Mouse (Mus musculus): ENCODE measurements at regions not wholly inside any gene's neighbourhood (a gene's known extent, or its start where the extent isn't known, plus 50 kb on each side); places are given as distances from the start of the nearest gene placed in this dataset.

DNA sequence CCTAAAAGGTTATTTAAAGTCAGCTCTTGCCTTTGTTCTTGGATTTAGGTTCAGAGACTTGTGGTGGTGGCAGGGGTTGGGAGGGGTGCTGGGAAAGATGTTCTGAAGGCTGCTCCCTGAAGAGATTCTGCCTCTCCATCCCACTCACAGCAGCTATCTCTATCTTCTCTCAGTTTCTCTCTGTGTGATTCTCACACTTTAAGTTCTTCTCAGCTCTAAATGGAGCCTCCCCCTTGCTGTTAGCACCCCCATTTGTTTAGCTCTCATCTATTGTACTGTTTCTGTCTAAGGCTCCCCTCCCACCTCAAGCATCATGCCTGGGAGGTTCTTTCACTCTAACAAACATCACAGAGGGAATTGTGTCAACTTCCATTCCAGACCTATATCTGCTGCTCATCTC, 75.7 kb downstream of the Gm11733 start:
- no peak for TF ChIP-seq POLR2A (IDR thresholded peaks at IDR 0.05; ENCODE audit: low read depth, low read length)
- TF ChIP-seq CTCF (IDR thresholded peaks at IDR 0.05; ENCODE audit: borderline replicate concordance, insufficient read depth, low read length) = no peak
- H3K4me1 ChIP-seq (ENCODE audit: control insufficient read depth, insufficient read depth, low read length) = no peaks in the 10 kb centered on the region
- no peak overlapping the region for H3K27ac ChIP-seq (ENCODE audit: insufficient read depth, low read length)
- H3K4me3 ChIP-seq (ENCODE audit: insufficient read depth, low read length) = no peak overlapping the region

DNA sequence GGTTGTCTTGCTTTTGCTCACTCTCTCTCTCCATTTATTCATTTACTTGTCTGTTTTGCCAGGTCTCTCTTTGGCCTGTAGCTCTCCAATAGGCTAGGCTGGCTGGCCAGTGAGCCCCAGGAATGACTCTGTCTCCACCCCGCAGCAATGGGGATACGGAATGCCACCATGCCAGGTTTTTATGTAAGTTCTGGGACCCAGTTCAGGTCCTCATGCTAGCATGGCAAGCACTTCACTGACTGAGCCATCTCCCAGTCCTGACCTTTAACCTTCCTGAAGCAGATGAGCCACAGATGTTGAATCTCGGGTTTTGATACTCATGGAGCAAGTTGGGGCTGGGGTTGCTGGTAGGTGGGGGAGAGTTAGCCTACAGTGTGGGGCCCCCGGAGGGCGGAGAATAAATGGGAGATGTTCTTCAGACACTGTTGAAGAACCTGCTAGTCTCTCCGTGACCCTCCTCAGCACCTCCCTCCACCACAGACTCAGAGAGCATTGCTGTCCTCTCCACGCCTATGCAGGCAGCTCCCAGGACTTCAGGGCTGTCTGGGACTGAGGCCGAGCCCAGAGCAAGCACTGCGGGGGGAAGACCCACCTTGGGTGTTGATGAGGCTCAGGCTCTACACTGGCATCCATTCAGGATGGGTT, 83.9 kb downstream of the Gm11733 start:
- Histone ChIP-seq H3K4me3 (ENCODE audit: insufficient read depth, low read length) (no peak overlapping the region), H3K27ac (ENCODE audit: insufficient read depth, low read length) (peak overlapping the region; percentile 69), H3K4me1 (ENCODE audit: control insufficient read depth, insufficient read depth, low read length) (peaks cover 9% of the 10 kb centered on the region)
- TF ChIP-seq POLR2A (IDR thresholded peaks at IDR 0.05; ENCODE audit: low read depth, low read length) = no peak
- TF ChIP-seq CTCF (IDR thresholded peaks at IDR 0.05; ENCODE audit: borderline replicate concordance, insufficient read depth, low read length) = no peak

DNA sequence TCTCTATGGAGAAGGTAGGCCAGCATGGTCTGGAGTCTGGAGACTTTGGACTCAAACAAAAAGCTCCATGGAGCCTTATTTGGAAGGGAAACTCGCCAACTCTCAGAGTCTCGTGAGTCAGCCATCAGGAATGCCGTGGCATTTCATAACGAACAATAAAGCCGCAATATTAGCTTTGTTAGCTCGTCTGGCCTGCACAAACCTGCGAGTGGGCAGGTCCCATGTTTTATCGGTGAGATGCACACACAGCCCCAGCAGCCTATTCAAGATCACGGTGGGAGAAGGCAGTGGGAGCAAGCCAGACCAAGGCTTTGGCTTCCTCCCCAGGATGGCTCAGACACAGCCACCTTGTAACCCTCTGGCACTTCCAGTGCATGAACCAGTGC, 84.4 kb downstream of the Gm11733 start:
- H3K4me3 ChIP-seq (ENCODE audit: insufficient read depth, low read length) = no peak overlapping the region
- peak overlapping the region; percentile 69 for H3K27ac ChIP-seq (ENCODE audit: insufficient read depth, low read length)
- H3K4me1 ChIP-seq (ENCODE audit: control insufficient read depth, insufficient read depth, low read length) = peaks cover 9% of the 10 kb centered on the region
- TF ChIP-seq POLR2A (IDR thresholded peaks at IDR 0.05; ENCODE audit: low read depth, low read length) (peak; percentile 35; the same call in 1 of the 2 replicates), CTCF (IDR thresholded peaks at IDR 0.05; ENCODE audit: borderline replicate concordance, insufficient read depth, low read length) (no peak)

DNA sequence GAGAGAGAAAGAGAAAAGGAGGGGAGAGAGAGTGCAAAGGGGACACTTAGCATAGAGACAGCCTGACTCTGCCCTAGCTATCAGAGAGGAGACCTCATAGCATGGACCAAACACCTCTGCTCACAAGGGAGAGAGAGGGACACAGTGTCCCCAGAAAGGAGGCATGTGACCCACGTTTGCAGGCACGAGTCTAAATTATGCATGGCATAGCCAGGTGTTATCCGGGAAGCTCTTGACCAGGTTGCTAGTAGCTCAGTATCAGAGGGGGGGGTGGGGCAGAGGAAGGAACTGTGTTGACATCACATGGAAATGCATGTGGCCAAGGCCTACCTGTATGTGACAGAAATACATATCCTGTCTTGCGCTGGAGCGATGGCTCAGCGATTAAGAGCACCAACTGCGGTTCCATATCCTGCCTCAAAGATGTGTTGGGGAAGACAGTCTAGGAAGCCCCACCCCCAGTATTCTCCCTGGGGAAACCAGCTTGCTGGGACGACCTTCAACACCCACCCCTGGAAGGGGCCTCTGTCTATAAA, 84.5 kb upstream of the Tnrc6c start:
- H3K4me3 ChIP-seq (ENCODE audit: insufficient read depth, low read length) = no peak overlapping the region
- peaks cover 9% of the 10 kb centered on the region for H3K4me1 ChIP-seq (ENCODE audit: control insufficient read depth, insufficient read depth, low read length)
- no peak overlapping the region for H3K27ac ChIP-seq (ENCODE audit: insufficient read depth, low read length)
- TF ChIP-seq POLR2A (IDR thresholded peaks at IDR 0.05; ENCODE audit: low read depth, low read length) (no peak), CTCF (IDR thresholded peaks at IDR 0.05; ENCODE audit: borderline replicate concordance, insufficient read depth, low read length) (no peak)

DNA sequence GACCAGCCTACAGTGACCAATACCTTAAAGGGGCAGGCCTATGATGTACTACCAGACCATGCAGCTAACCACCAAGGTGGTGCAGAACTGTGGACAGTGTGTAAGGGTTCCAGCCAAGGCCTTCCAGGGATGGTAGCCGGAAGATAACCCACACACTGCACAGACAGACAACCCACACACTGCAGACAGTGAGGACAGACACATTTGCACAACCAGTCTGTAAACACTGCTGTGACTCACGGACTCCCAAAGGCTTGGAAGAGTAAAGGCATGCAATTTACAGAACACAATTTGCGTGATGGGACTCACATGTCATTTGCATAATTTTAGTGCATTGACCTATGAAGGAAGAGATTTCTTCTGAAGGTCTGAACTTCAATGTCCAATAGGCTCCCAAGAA, 82.2 kb upstream of the Tnrc6c start:
- H3K27ac ChIP-seq (ENCODE audit: insufficient read depth, low read length) = no peak overlapping the region
- TF ChIP-seq POLR2A (IDR thresholded peaks at IDR 0.05; ENCODE audit: low read depth, low read length) = no peak
- no peak for TF ChIP-seq CTCF (IDR thresholded peaks at IDR 0.05; ENCODE audit: borderline replicate concordance, insufficient read depth, low read length)
- H3K4me1 ChIP-seq (ENCODE audit: control insufficient read depth, insufficient read depth, low read length) = peaks cover 9% of the 10 kb centered on the region
- no peak overlapping the region for H3K4me3 ChIP-seq (ENCODE audit: insufficient read depth, low read length)

DNA sequence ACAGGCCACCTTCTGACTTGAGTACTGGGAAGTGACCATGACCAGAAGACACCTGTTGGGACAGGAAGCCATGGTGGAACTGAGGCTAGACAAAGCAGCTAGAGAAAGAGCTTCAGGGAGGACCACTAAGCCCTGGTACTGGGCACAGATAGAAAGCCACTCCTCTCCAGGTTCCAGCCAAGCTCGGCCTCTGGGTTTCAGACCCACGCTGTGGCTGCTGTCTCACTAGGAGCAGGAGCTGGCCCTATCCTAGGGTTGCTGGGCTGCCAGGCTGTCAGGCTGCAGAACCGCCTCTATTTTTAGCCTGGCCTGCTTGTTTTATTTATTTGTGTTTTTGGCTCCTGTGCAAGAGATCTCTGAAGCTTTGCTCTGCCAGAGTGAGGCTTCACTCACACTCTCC, 79.4 kb upstream of the Tnrc6c start:
- H3K27ac ChIP-seq (ENCODE audit: insufficient read depth, low read length) = no peak overlapping the region
- no peaks in the 10 kb centered on the region for H3K4me1 ChIP-seq (ENCODE audit: control insufficient read depth, insufficient read depth, low read length)
- TF ChIP-seq POLR2A (IDR thresholded peaks at IDR 0.05; ENCODE audit: low read depth, low read length) (no peak), CTCF (IDR thresholded peaks at IDR 0.05; ENCODE audit: borderline replicate concordance, insufficient read depth, low read length) (no peak)
- H3K4me3 ChIP-seq (ENCODE audit: insufficient read depth, low read length) = no peak overlapping the region

DNA sequence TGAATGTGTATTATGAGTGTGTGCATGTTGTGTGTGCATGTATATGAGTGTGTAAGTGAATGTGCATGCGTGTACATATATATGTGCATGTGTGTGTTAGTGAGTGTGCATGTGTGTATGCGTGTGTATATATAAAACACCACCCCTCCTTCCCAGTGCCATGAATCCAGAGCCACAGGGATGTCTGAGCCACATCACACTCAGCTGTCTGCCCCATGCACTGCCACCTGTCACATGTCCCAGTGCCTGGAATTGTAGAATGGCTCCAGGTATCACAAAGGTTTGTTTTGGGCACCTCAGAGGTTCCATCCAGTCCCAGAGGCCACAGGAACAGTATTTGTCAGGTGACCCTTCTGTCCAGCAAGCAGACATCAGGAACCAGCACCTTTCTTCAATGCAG, 75.0 kb upstream of the Tnrc6c start:
- H3K27ac ChIP-seq (ENCODE audit: insufficient read depth, low read length) = no peak overlapping the region
- TF ChIP-seq POLR2A (IDR thresholded peaks at IDR 0.05; ENCODE audit: low read depth, low read length) (no peak), CTCF (IDR thresholded peaks at IDR 0.05; ENCODE audit: borderline replicate concordance, insufficient read depth, low read length) (no peak)
- no peak overlapping the region for H3K4me3 ChIP-seq (ENCODE audit: insufficient read depth, low read length)
- H3K4me1 ChIP-seq (ENCODE audit: control insufficient read depth, insufficient read depth, low read length) = no peaks in the 10 kb centered on the region

DNA sequence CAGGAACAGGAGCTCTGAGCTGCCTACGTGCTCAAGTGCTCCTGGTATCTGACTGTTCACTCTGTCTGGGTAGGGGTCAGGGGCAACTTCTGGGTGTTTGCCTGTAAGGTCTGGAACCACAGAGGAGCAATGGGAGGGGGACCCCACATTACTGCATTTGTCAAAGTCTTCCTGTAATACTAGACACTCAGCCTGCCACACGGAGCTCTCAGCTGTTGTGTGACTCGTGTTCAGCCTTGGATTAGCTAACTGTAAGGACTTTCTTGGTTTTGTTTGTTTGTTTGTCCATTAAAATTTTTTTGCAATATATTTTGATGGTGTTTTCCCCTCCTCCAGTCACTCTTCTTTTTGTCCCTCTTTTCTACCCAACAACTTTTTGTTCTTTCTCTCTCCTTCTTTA, 74.4 kb upstream of the Tnrc6c start:
- TF ChIP-seq POLR2A (IDR thresholded peaks at IDR 0.05; ENCODE audit: low read depth, low read length) (no peak), CTCF (IDR thresholded peaks at IDR 0.05; ENCODE audit: borderline replicate concordance, insufficient read depth, low read length) (no peak)
- no peak overlapping the region for H3K27ac ChIP-seq (ENCODE audit: insufficient read depth, low read length)

DNA sequence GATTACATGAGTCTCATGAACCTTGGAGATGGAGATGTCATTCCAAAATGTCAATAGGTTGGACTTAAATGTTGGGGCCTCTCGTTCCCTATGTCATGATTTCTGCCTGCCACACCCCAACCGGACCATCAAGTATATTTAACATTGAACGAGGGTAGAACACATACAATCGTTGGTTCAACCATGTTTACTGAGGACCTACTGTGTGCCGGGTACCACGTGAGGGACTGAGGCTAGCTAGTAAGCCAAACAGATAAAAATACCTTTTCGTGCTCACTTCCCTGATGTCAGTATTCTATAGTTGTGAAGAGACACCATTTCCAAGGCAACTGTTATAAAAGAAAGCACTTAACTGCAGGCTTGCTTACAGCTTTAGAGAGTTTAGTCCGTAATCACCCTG, 70.6 kb upstream of the Tnrc6c start:
- TF ChIP-seq CTCF (IDR thresholded peaks at IDR 0.05; ENCODE audit: borderline replicate concordance, insufficient read depth, low read length) (no peak), POLR2A (IDR thresholded peaks at IDR 0.05; ENCODE audit: low read depth, low read length) (no peak)
- no peak overlapping the region for H3K27ac ChIP-seq (ENCODE audit: insufficient read depth, low read length)

More for the DNA sequence above, 74.4 kb upstream of the Tnrc6c start:
- Histone ChIP-seq H3K4me1 (ENCODE audit: control insufficient read depth, insufficient read depth, low read length) (no peaks in the 10 kb centered on the region), H3K4me3 (ENCODE audit: insufficient read depth, low read length) (no peak overlapping the region)

DNA sequence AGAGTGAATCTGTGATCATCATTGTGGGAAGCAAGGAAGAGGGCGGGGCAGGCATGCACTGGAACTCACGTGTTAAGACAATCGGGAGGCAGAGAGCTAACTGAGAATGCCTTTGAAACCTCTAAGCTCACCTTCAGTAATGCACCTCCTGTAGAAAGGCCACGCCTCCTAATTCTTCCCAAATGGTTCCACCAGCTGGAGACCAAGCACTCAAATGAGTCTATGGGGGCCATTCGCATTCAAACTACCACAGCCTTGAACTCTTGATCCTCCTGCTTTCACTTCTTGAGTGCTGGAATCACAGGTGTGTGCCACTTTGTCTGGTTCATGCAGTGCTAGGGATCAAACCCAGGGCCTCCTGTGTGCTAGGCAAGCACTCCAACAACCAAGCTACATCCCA, 68.5 kb upstream of the Tnrc6c start:
- H3K4me1 ChIP-seq (ENCODE audit: control insufficient read depth, insufficient read depth, low read length) = no peaks in the 10 kb centered on the region
- no peak overlapping the region for H3K27ac ChIP-seq (ENCODE audit: insufficient read depth, low read length)
- no peak overlapping the region for H3K4me3 ChIP-seq (ENCODE audit: insufficient read depth, low read length)
- TF ChIP-seq CTCF (IDR thresholded peaks at IDR 0.05; ENCODE audit: borderline replicate concordance, insufficient read depth, low read length) (no peak), POLR2A (IDR thresholded peaks at IDR 0.05; ENCODE audit: low read depth, low read length) (no peak)

More for the DNA sequence above, 70.6 kb upstream of the Tnrc6c start:
- no peak overlapping the region for H3K4me3 ChIP-seq (ENCODE audit: insufficient read depth, low read length)
- H3K4me1 ChIP-seq (ENCODE audit: control insufficient read depth, insufficient read depth, low read length) = no peaks in the 10 kb centered on the region

Data from embryonic fibroblast, embryonic 13.5 days (primary cell).